Mouse (Mus musculus): ENCODE measurements around the gene Mob3c. TPM values are rescaled to one million over a fixed set of nuclear protein-coding genes. Genes with fewer than 3 reads are reported as not detected.
A peak's percentile ranks its signal among the peaks of the same experiment; 100 is the strongest.

Mob3c gene
- total RNA-seq, 2 experiments from 2014 or later: 1.4 to 6.7 TPM

GRCm38 (mm10) chr4:115831221-115831620, 3.3 kb downstream of the Mob3c start:
- no peak for ATAC-seq (replicated peaks; ENCODE audit: low FRiP score, poor library complexity, severe bottlenecking)

GRCm38 (mm10) chr4:115832040-115832439, 4.1 kb downstream of the Mob3c start:
- ATAC-seq (replicated peaks; ENCODE audit: low FRiP score, poor library complexity, severe bottlenecking): no peak

DNA sequence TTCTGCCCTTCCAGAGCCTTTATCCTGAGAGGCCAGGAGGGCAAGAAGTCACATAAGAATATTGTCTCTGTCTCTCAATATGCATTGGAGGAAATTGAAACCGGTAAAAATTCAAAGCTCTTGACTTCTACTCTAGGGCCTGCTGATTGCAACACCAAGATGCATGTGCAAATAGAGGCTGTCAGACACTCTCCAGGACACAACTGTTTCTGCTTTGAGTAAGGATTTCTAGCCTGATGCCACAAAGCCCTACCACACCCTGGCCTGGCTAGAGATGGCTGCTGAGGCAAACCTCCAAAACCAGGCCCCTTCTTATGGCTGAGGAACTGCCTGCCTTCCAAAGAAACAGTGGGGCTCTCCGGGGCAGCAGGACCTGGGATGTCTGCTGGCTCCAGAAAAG, 7.7 kb downstream of the Mob3c start:
- no peak for ATAC-seq (replicated peaks; ENCODE audit: low FRiP score, poor library complexity, severe bottlenecking)

DNA sequence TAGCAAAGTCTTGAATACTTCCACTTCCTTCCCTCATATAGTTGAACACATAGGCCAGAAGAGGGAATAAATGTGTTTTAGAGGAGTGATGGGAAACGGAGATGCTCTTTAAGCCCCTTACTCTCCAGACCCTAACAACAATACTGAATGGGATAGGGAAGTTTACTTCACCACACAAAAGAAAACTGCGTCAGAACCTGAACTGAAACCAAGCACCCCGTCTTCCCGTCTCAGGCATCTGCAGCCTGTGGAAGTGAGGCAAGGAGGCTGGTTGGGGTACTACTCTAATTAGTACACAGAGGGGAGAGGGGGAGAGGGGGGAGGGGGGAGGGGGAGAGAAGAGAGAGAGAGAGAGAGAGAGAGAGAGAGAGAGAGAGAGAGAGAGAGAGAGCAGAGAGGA, 10.3 kb downstream of the Mob3c start:
- ATAC-seq (replicated peaks; ENCODE audit: low FRiP score, poor library complexity, severe bottlenecking): no peak

- peak; percentile 98 for ATAC-seq (replicated peaks; ENCODE audit: low FRiP score, poor library complexity, severe bottlenecking)
These were observed 11.1 kb downstream of the Mob3c start, which contains the start of gene Mknk1 for GRCm38 (mm10) chr4:115838696-115839641. Gene Mknk1, plus strand, starts transcription at chr4:115839198.

- ATAC-seq (replicated peaks; ENCODE audit: low FRiP score, poor library complexity, severe bottlenecking): no peak
These were observed 12.1 kb downstream of the Mob3c start for GRCm38 (mm10) chr4:115839956-115840355.

DNA sequence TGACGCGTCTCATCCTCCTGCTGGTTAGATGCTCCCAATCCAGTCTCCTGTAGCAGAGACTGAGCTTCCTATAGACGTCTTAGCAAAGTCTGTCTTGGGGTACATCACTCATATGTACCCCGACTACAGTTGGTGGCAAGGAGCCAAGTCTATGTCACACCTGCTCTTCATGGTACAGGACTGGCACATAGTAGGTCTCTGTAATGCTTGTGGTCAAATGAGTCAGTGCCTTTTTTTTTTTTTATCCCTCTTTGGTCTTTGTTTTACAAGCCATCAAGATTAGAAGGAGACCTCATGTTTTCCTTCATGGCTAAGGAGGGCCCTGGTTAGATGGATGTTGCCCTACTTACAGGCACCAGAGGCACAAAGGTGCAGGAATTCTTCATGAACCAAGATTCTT, 12.9 kb downstream of the Mob3c start:
- no peak for ATAC-seq (replicated peaks; ENCODE audit: low FRiP score, poor library complexity, severe bottlenecking)

DNA sequence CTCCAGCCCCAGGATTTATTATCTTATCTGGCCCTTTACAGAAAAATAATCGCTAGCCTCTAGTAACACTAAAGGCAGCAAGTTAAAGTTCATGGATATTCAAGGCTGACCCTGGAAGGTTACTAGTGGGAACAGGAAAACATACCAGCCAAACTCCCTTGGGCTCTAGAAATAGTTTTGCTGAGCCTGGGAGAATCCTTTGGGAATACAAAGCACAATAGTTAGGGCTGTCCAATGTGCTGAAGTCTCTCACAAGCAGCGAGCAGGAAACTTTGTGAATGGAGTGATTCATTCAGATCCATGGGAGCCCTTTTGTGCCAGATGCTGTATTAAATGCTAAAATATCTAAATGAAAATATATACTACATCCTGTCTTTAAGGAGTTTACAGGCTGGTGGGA, 18.8 kb downstream of the Mob3c start:
- no peak for ATAC-seq (replicated peaks; ENCODE audit: low FRiP score, poor library complexity, severe bottlenecking)

DNA sequence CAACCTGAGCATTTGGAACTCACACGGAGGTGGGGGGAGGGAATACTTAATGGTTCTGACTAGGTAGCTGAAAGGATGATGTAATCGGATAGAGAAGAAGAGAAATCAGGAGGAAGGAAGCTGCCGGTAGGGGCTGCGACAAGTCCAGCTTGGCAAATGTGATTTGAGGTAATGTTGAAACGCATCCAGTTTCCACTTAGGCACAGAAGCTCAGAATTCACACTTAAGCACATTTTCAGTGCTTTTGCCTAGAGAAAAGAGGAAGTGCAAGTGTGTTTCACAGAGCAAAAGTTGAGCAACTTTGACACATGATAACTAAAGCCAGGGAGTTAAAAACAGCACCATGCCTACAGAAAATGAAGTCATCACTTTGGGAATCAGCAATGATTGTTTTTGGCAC, 19.5 kb downstream of the Mob3c start:
- no peak for ATAC-seq (replicated peaks; ENCODE audit: low FRiP score, poor library complexity, severe bottlenecking)

DNA sequence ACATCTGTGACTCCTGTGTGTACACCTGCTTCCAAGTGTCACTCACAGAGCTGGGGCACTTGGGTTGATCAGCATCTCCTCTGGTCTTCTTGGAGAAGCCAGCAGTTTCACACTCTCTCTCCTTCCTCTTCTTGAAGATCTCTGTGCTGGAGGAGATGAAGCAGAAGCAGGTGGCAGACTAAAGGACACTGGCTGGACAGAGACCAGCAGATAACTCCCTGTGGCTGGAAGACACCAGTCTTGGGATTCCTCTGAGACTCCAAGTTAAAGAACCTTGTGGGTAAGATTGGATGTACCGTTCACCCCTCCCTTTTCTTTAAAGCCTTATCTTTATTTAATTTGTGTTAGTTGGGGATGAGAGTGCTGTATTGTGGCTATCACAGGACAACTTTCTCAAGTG, 20.2 kb downstream of the Mob3c start:
- ATAC-seq (replicated peaks; ENCODE audit: low FRiP score, poor library complexity, severe bottlenecking): peak; percentile 43

GRCm38 (mm10) chr4:115848990-115849677, 21.2 kb downstream of the Mob3c start:
- peak; percentile 94 for ATAC-seq (replicated peaks; ENCODE audit: low FRiP score, poor library complexity, severe bottlenecking)

DNA sequence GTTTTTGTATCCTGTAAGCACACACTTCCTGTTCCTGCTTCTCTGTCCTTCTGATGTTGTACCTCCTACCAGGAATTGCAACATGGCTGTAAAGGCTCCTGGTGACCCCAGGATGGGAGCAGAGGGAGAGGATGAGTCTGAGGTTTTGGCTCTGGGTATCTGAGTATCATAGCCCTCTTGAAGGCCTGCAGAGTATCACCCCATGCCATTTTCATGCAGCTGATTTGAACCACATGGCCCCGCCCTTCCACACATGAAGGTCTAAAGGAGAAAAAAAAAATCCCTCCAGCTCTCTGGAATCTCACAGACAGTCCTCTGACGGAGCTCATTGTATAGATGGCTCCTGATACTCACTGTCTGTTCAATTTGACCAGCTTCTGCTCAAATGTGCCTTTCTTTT, 22.2 kb downstream of the Mob3c start:
- ATAC-seq (replicated peaks; ENCODE audit: low FRiP score, poor library complexity, severe bottlenecking): peak; percentile 36; the same call in 1 of the 2 replicates

- ATAC-seq (replicated peaks; ENCODE audit: low FRiP score, poor library complexity, severe bottlenecking): no peak
These were observed 22.7 kb downstream of the Mob3c start for GRCm38 (mm10) chr4:115850631-115851030.

DNA sequence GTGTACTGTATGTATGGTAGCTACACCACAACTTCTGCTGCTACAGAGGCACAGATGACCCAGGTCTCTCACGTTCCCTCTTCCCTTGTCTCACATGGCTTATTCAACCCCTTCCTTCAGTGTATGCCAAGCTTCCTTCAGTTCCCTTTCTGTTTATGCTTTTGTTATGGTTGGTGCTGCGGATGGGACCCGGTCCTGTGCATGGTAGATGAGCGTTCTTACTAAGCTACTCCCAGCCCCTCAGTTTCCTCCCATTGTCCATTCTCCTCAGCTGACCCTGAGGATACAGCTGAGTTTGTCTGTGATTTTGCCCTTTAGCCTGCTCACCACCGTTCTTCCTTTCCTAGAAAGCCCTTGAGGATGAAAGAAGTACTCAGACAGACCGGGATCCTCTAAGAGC, 23.7 kb downstream of the Mob3c start:
- ATAC-seq (replicated peaks; ENCODE audit: low FRiP score, poor library complexity, severe bottlenecking): no peak

DNA sequence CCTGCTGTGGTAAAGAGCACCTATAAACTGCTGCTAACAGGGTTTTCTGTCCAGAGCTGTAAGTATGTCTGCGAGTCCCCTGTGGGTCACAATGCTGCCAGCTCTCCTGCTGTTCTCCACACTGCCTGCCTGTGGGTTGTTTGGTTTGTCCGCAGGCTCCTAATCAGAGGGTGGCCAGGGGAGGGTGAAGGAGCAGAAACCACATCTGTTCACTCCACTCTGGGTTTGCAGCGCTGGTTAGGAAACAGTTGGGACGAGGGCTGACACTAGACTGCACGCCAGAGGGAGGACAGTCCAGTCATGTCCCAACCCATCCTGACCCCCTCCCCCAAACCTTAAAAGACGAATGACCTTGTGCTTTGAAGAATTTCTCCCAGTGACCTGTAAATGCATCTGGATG, 27.2 kb downstream of the Mob3c start:
- no peak for ATAC-seq (replicated peaks; ENCODE audit: low FRiP score, poor library complexity, severe bottlenecking)

GRCm38 (mm10) chr4:115855609-115856008, 27.7 kb downstream of the Mob3c start:
- ATAC-seq (replicated peaks; ENCODE audit: low FRiP score, poor library complexity, severe bottlenecking): no peak

DNA sequence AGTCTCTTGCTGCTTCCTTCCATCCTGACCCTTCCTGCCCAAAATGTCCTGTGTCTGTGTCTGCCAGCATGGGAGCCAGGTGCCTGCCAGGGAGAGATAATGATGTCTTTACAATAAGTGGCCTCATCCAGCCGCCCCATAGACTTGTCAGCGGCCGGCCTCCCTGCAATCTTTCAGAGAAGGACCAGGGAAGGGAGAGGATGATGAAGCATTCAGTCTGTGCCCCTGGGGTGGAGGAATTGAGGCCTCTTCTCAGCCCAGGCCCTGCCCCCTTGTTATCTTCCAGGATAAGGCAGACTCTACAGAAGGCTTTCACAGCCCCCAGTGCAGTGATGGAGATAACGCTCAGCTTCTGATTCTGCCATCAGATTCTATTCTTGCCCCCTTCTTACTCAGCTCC, 28.4 kb downstream of the Mob3c start:
- peak; percentile 89 for ATAC-seq (replicated peaks; ENCODE audit: low FRiP score, poor library complexity, severe bottlenecking)

DNA sequence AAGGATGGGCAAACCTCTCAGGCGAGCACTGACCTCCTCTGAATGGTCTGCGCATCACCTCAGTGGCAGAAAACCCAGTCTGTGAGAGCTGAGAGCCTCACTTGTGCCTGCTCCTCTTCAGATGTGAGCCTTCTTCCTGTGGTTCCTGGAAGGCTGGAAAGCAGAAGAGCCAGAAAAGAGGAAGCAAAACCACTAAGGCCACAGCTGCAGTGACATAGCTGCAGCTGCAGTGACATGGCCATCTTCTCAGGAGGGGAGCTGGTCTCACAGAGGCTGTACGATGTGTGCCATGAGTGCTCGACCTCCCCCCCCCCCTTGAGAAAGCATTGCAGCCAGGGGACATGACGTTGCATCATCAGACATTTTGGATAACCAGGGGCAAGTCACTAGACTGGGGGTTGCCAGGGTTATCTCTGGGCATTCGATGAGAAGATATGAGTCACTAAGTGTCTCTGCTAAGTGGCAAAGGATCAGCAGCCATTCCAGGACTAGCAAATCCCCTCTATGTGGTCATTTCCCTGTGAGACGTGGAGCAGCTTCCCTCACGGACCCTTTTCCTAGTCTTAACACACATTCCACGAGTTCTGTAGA, 29.5 kb downstream of the Mob3c start:
- no peak for ATAC-seq (replicated peaks; ENCODE audit: low FRiP score, poor library complexity, severe bottlenecking)

GRCm38 (mm10) chr4:115863352-115863751, 35.5 kb downstream of the Mob3c start:
- ATAC-seq (replicated peaks; ENCODE audit: low FRiP score, poor library complexity, severe bottlenecking): no peak

- ATAC-seq (replicated peaks; ENCODE audit: low FRiP score, poor library complexity, severe bottlenecking): no peak
These were observed 36.0 kb downstream of the Mob3c start for GRCm38 (mm10) chr4:115863880-115864279.

All from erythroid progenitor cell, adult 5-6 weeks (primary cell).